Mouse (Mus musculus): ENCODE results near the gene Uvrag. TPM values are rescaled to one million over a fixed set of nuclear protein-coding genes. Genes with fewer than 3 reads are reported as not detected.

Uvrag gene
- polyA plus RNA-seq, 1 experiment from 2014 or later = 14.2 TPM

- Histone ChIP-seq H3K9me3 (no peaks in the 10 kb centered on the region; the same call in 1 of the 2 replicates), H3K9ac (no peak overlapping the region), H3K27me3 (no peaks in the 10 kb centered on the region), H3K4me1 (replicated peaks) (peaks cover 4% of the 10 kb centered on the region; the same call in 1 of the 2 replicates), H3K4me2 (no peak overlapping the region), H3K27ac (no peak overlapping the region), H3K4me3 (no peak overlapping the region), H3K36me3 (no peaks in the 10 kb centered on the region)
- 60% methylated on average over 4 of the region's 4 CpGs for WGBS
- ATAC-seq (ENCODE audit: low FRiP score) = no peak
Observed at GRCm38 (mm10) chr7:99021277-99021676, 119.7 kb downstream of the Uvrag start.

DNA sequence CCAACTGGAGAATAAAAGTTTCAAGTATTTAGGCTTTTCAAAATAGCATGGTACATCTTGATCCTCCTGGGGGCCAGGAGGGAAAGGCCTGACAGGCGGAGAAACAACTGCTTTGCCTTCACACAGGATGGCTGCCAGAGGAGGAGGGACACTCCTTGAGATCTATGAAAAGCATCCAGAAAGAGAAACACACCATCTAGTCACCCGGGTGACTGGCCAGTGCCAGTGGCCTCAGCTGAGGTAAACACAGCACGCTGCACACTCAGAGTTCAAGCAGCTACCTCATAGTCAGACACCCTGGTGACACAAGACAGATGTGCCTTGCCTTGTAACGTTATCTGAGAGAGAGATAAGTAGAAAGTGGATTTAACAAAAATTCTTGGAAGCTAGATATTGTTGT is 120.6 kb downstream of the Uvrag start:
- H3K9ac ChIP-seq = no peak overlapping the region
- H3K9me3 ChIP-seq = no peaks in the 10 kb centered on the region; the same call in 1 of the 2 replicates
- 73% methylated on average over 4 of the region's 4 CpGs for WGBS
- H3K4me2 ChIP-seq = no peak overlapping the region
- H3K4me3 ChIP-seq = no peak overlapping the region
- ATAC-seq (ENCODE audit: low FRiP score) = no peak
- H3K4me1 ChIP-seq (replicated peaks) = peaks cover 10% of the 10 kb centered on the region
- H3K36me3 ChIP-seq = no peaks in the 10 kb centered on the region
- no peak overlapping the region for H3K27ac ChIP-seq
- no peaks in the 10 kb centered on the region for H3K27me3 ChIP-seq

DNA sequence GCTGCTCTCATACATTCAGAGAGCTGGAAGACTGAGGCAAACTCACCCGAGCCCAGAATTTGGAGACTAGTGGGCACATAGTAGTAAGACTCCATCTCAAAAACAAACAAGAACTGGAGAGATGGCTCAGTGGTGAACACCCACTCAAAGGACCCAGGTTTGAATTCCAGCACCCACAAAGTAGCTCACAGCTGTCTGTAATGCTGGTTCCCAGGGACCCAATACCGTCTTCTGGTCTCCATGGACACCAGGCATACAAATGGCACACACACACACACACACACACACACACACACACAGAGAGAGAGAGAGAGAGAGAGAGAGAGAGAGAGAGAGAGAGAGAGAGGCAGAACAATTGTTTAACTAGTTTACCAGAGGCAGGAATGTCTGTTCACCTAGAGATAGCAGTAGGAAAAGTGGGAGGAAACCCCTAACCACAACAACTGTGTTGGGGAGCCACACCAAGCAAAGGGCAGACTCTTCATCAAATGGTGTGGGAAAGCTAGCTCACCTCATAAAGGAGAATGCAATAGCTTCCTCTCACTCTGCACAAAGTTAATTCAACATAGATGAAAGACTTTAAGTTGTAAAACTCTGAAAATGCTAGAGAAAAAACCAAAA is 123.6 kb downstream of the Uvrag start:
- Histone ChIP-seq H3K27me3 (no peaks in the 10 kb centered on the region), H3K27ac (no peak overlapping the region), H3K36me3 (no peaks in the 10 kb centered on the region), H3K9me3 (no peaks in the 10 kb centered on the region), H3K4me1 (replicated peaks) (peaks cover 14% of the 10 kb centered on the region), H3K4me3 (no peak overlapping the region), H3K9ac (no peak overlapping the region), H3K4me2 (no peak overlapping the region)
- no peak for ATAC-seq (ENCODE audit: low FRiP score)
- 71% methylated on average over 2 of the region's 2 CpGs for WGBS

GRCm38 (mm10) chr7:99015914-99016313 is 125.0 kb downstream of the Uvrag start:
- WGBS = 81% methylated on average over 8 of the region's 8 CpGs
- ATAC-seq (ENCODE audit: low FRiP score) = no peak
- Histone ChIP-seq H3K27me3 (no peaks in the 10 kb centered on the region), H3K4me1 (replicated peaks) (peaks cover 14% of the 10 kb centered on the region), H3K9ac (no peak overlapping the region), H3K4me3 (no peak overlapping the region), H3K27ac (no peak overlapping the region), H3K9me3 (no peaks in the 10 kb centered on the region), H3K4me2 (no peak overlapping the region), H3K36me3 (no peaks in the 10 kb centered on the region)

GRCm38 (mm10) chr7:99015419-99015818 is 125.5 kb downstream of the Uvrag start:
- no peaks in the 10 kb centered on the region for H3K9me3 ChIP-seq
- ATAC-seq (ENCODE audit: low FRiP score) = peak; percentile 73
- peaks cover 13% of the 10 kb centered on the region for H3K4me1 ChIP-seq (replicated peaks)
- no peaks in the 10 kb centered on the region for H3K27me3 ChIP-seq
- H3K4me2 ChIP-seq = peak overlapping the region; percentile 4; the same call in 1 of the 2 replicates
- H3K4me3 ChIP-seq = no peak overlapping the region
- peak overlapping the region; percentile 71; the same call in 1 of the 2 replicates for H3K27ac ChIP-seq
- no peak overlapping the region for H3K9ac ChIP-seq
- no peaks in the 10 kb centered on the region for H3K36me3 ChIP-seq
- WGBS = 68% methylated on average over 17 of the region's 17 CpGs

DNA sequence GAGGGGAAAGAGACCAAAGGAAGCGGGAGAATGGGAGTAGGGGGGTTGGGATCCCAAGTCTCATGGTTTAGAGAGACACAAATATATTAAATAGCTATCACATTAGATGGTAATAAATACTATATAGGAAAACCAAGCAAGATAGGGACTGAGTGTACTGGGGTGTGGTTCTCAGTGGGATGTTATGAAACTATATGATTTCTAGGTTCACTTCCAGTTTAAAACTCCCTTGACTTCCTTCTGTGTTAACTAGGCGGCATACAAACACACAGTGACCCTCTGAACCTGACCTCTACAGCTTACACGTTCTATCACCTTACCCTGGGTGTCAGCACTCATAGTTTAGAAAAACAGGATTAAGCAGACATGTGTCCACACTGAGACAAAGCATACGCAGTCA is 126.3 kb downstream of the Uvrag start:
- no peak overlapping the region for H3K4me3 ChIP-seq
- WGBS = 69% methylated on average over 4 of the region's 4 CpGs
- H3K4me1 ChIP-seq (replicated peaks) = peaks cover 10% of the 10 kb centered on the region; the same call in 1 of the 2 replicates
- H3K9me3 ChIP-seq = no peaks in the 10 kb centered on the region
- no peak overlapping the region for H3K4me2 ChIP-seq
- no peaks in the 10 kb centered on the region for H3K36me3 ChIP-seq
- ATAC-seq (ENCODE audit: low FRiP score) = no peak
- no peak overlapping the region for H3K27ac ChIP-seq
- no peak overlapping the region for H3K9ac ChIP-seq
- H3K27me3 ChIP-seq = no peaks in the 10 kb centered on the region

- Histone ChIP-seq H3K27me3 (no peaks in the 10 kb centered on the region), H3K4me1 (replicated peaks) (no peaks in the 10 kb centered on the region), H3K4me2 (no peak overlapping the region), H3K9me3 (no peaks in the 10 kb centered on the region), H3K4me3 (no peak overlapping the region), H3K9ac (no peak overlapping the region), H3K36me3 (no peaks in the 10 kb centered on the region), H3K27ac (no peak overlapping the region)
- ATAC-seq (ENCODE audit: low FRiP score) = no peak
- WGBS = 88% methylated on average over 16 of the region's 16 CpGs
Observed at GRCm38 (mm10) chr7:99007506-99008354, 133.2 kb downstream of the Uvrag start.

DNA sequence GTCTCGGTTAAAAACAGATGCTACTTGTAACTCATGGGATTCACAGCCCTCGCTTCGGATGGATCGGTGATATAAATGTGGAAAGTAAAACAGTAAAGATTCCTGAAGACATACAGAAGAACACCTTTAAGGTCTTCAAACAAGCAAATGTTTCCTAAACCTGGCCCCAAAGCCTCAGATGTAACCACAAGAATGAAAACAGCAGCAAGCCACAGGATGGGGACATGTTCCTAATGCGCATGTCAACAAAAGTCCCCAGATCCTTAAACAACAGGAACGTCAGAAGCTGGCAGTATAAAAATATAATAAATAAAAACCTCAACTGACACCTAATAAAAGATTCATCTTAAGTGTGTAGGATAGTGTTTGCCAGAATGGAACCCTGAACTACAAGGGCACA is 137.7 kb downstream of the Uvrag start:
- Histone ChIP-seq H3K27me3 (no peaks in the 10 kb centered on the region), H3K4me2 (no peak overlapping the region), H3K4me1 (replicated peaks) (no peaks in the 10 kb centered on the region), H3K9me3 (no peaks in the 10 kb centered on the region), H3K9ac (no peak overlapping the region), H3K4me3 (no peak overlapping the region), H3K36me3 (no peaks in the 10 kb centered on the region), H3K27ac (no peak overlapping the region)
- WGBS = 91% methylated on average over 6 of the region's 6 CpGs
- ATAC-seq (ENCODE audit: low FRiP score) = no peak

DNA sequence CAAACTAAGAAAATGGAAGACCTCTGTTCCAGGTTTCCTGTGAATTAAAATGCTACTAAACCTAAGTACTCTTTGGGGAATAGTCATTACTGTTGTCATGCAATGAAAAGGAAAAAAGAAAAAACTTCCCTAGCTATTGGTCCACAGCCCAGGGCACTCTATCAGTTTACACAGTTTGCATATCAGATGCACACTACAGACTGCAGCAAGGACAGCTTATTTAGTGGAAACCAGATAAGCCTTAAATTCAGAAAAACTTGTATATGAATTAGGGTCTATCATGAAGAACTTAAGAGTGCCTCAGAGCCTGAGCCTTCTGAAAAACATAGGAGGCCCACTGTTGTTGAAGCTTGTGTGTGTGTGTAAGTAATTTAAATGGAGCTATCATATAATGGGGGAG is 142.2 kb downstream of the Uvrag start:
- H3K9ac ChIP-seq = no peak overlapping the region
- H3K4me3 ChIP-seq = no peak overlapping the region
- H3K36me3 ChIP-seq = no peaks in the 10 kb centered on the region
- no peaks in the 10 kb centered on the region for H3K4me1 ChIP-seq (replicated peaks)
- no peaks in the 10 kb centered on the region for H3K9me3 ChIP-seq
- H3K27ac ChIP-seq = no peak overlapping the region
- no peaks in the 10 kb centered on the region for H3K27me3 ChIP-seq
- H3K4me2 ChIP-seq = no peak overlapping the region
- ATAC-seq (ENCODE audit: low FRiP score) = no peak

DNA sequence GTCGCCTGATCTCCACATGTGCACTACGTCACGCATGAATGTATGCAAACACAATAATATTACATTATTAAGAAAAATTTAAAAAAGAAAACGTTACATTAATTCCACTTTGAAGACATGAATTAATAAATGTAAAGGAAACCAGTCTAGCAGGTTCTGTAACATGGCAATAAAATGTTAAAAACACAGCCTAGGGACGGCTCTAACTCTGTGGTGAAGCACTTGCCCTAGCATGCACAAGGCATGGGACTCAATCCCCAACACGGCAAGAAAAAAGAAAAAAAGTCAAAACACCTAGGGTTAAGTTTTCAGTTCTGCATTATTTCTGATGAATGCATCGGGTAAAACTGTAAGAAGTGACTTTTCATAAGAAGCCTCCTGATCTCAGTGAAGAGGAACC is 143.2 kb downstream of the Uvrag start:
- Histone ChIP-seq H3K9me3 (no peaks in the 10 kb centered on the region), H3K4me3 (no peak overlapping the region), H3K27me3 (no peaks in the 10 kb centered on the region), H3K9ac (no peak overlapping the region), H3K27ac (no peak overlapping the region), H3K4me1 (replicated peaks) (0 out of 2 replicates have a peak, but pooled peaks cover under 1% of the 10 kb centered on the region), H3K4me2 (no peak overlapping the region), H3K36me3 (no peaks in the 10 kb centered on the region)
- no peak for ATAC-seq (ENCODE audit: low FRiP score)
- WGBS = 92% methylated on average over 7 of the region's 7 CpGs

GRCm38 (mm10) chr7:98996791-98997190 is 144.2 kb downstream of the Uvrag start:
- ATAC-seq (ENCODE audit: low FRiP score) = no peak
- no peak overlapping the region for H3K4me2 ChIP-seq
- WGBS = 96% methylated on average over 6 of the region's 6 CpGs

GRCm38 (mm10) chr7:98995126-98995727 is 145.7 kb downstream of the Uvrag start:
- no peak overlapping the region for H3K27ac ChIP-seq
- no peak overlapping the region for H3K4me3 ChIP-seq
- H3K4me1 ChIP-seq (replicated peaks) = 0 out of 2 replicates have a peak, but pooled peaks cover 2% of the 10 kb centered on the region
- H3K9ac ChIP-seq = no peak overlapping the region
- no peaks in the 10 kb centered on the region for H3K9me3 ChIP-seq
- 86% methylated on average over 5 of the region's 5 CpGs for WGBS
- no peaks in the 10 kb centered on the region; the same call in 1 of the 2 replicates for H3K36me3 ChIP-seq
- no peak overlapping the region for H3K4me2 ChIP-seq
- no peak for ATAC-seq (ENCODE audit: low FRiP score)
- no peaks in the 10 kb centered on the region for H3K27me3 ChIP-seq

More at GRCm38 (mm10) chr7:98996791-98997190, 144.2 kb downstream of the Uvrag start:
- Histone ChIP-seq H3K27me3 (no peaks in the 10 kb centered on the region), H3K27ac (no peak overlapping the region), H3K9me3 (no peaks in the 10 kb centered on the region), H3K4me3 (no peak overlapping the region), H3K9ac (no peak overlapping the region), H3K4me1 (replicated peaks) (0 out of 2 replicates have a peak, but pooled peaks cover 2% of the 10 kb centered on the region), H3K36me3 (no peaks in the 10 kb centered on the region)

Data from hindbrain, embryonic 13.5 days (tissue).